Mouse (Mus musculus) right cerebral cortex, postnatal 10 days (tissue): ENCODE data around the gene Ccdc159.

ENCODE experiments used
- DNase-seq, 2 experiments: peaks; one replicate each; pipeline ENCODE4 v3.0.0; 2021; ENCODE audit warnings: low spot score in 2 of 2

The Ccdc159 gene

GRCm38 (mm10) chr9:21961366-21961980 lies 34.2 kb downstream of the Ccdc159 start:
- no peak for DNase-seq

- DNase-seq = no peak
These were observed 34.7 kb downstream of the Ccdc159 start for GRCm38 (mm10) chr9:21962010-21962409.

GRCm38 (mm10) chr9:21962416-21963059 lies 35.3 kb downstream of the Ccdc159 start:
- peak; percentile 83 to 86 for DNase-seq

- DNase-seq = peak in 1 of 2 experiments; percentile 65
These were observed 36.1 kb downstream of the Ccdc159 start, which contains the start of gene Epor for GRCm38 (mm10) chr9:21963417-21963816. Epor (minus strand) TSS chr9:21963506.

GRCm38 (mm10) chr9:21968883-21969282 lies 41.6 kb downstream of the Ccdc159 start:
- no peak for DNase-seq

GRCm38 (mm10) chr9:21969304-21969703 lies 42.0 kb downstream of the Ccdc159 start:
- DNase-seq = no peak

- DNase-seq = no peak
These were observed 49.4 kb downstream of the Ccdc159 start for GRCm38 (mm10) chr9:21976626-21977175.

GRCm38 (mm10) chr9:21977331-21977730 lies 50.1 kb downstream of the Ccdc159 start:
- DNase-seq = no peak

- no peak for DNase-seq
These were observed 50.7 kb downstream of the Ccdc159 start for GRCm38 (mm10) chr9:21977972-21978371.

GRCm38 (mm10) chr9:21978398-21979128 lies 51.3 kb downstream of the Ccdc159 start:
- no peak for DNase-seq

- DNase-seq = no peak
These were observed 56.6 kb downstream of the Ccdc159 start for GRCm38 (mm10) chr9:21983911-21984310.
